Mouse (Mus musculus): ENCODE measurements at regions not wholly inside any gene's neighbourhood (a gene's known extent, or its start where the extent isn't known, plus 50 kb on each side); places are given as distances from the start of the nearest gene placed in this dataset.

- TF ChIP-seq POLR2A (IDR thresholded peaks at IDR 0.05; ENCODE audit: borderline replicate concordance, extremely low read depth, low read depth, low read length) = no peak
- no peak for TF ChIP-seq CTCF (IDR thresholded peaks at IDR 0.05; ENCODE audit: insufficient read depth, low read length)
These were observed 1406.2 kb upstream of the 1700008P02Rik start for GRCm38 (mm10) chr3:8026325-8027017.
